Mouse (Mus musculus) neural tube, embryonic 14.5 days (tissue): ENCODE results near the gene Ptpn13. TPM values are rescaled to one million over a fixed set of nuclear protein-coding genes. Genes with fewer than 3 reads are reported as not detected.

Source experiments
- ATAC-seq: fragments of 200-750 bp; cut with Nextera tagmentation; 2 replicates; pipeline ENCODE4 v1.8.0; 2017; ENCODE audit warnings: low read depth, mild to moderate bottlenecking, moderate TSS enrichment, moderate library complexity
- H3K27ac ChIP-seq: fragments of 300-500 bp; sonication (generic); 2 replicates; pipeline ENCODE4 v1.5.1; 2014; ENCODE audit warnings: low read depth, mild to moderate bottlenecking, control low read depth, low read length, moderate library complexity, mixed read lengths
- H3K27me3 ChIP-seq: fragments of 300-500 bp; sonication (generic); 2 replicates; pipeline ENCODE4 v1.6.1; 2014; ENCODE audit warnings: low read length; ENCODE audit not compliant: control insufficient read depth, insufficient read depth
- H3K36me3 ChIP-seq: fragments of 300-500 bp; sonication (generic); 2 replicates; pipeline ENCODE4 v1.6.1; 2014; ENCODE audit warnings: low read length, mixed read lengths; ENCODE audit not compliant: control insufficient read depth, insufficient read depth
- H3K4me1 ChIP-seq: fragments of 300-500 bp; sonication (generic); 2 replicates; pipeline ENCODE4 v1.6.1; 2014; ENCODE audit warnings: low read length; ENCODE audit not compliant: control insufficient read depth, insufficient read depth
- H3K4me2 ChIP-seq: fragments of 300-500 bp; sonication (generic); 2 replicates; pipeline ENCODE4 v1.6.1; 2014; ENCODE audit warnings: mild to moderate bottlenecking, low read depth, low read length, control low read depth
- H3K4me3 ChIP-seq: fragments of 300-500 bp; sonication (generic); 2 replicates; pipeline ENCODE4 v1.5.1; 2014; ENCODE audit warnings: low read depth, low read length, control low read depth, mixed read lengths
- H3K9ac ChIP-seq: fragments of 300-500 bp; sonication (generic); replicated peaks from 2 replicates; pipeline ENCODE4 v1.6.1; 2014; ENCODE audit warnings: low read depth, mild to moderate bottlenecking, control low read depth, low read length, mixed read lengths
- H3K9me3 ChIP-seq: fragments of 300-500 bp; sonication (generic); 2 replicates; pipeline ENCODE4 v1.6.1; 2016; ENCODE audit warnings: low read length; ENCODE audit not compliant: control insufficient read depth
- WGBS: fragments of 180-500 bp; shearing (Covaris S2); extraction: QIAGEN DNeasy Blood & Tissue Kit; methylation state at CpG from one replicate; pipeline ENCODE4 v1.1.7; 2014; 5-methylcytosine and 5-hydroxymethylcytosine counted together
- polyA plus RNA-seq: library from polyadenylated mRNA; unstranded; fragments of >200 nt; fragmentation: Nextera tagmentation; extraction: Ambion mirVana; gene quantifications from 2 replicates; pipeline ENCODE4 v1.2.1, GENCODE M21; 2014

Gene Ptpn13
- polyA plus RNA-seq, 1 experiment from 2014 or later, result 4.1 TPM

DNA sequence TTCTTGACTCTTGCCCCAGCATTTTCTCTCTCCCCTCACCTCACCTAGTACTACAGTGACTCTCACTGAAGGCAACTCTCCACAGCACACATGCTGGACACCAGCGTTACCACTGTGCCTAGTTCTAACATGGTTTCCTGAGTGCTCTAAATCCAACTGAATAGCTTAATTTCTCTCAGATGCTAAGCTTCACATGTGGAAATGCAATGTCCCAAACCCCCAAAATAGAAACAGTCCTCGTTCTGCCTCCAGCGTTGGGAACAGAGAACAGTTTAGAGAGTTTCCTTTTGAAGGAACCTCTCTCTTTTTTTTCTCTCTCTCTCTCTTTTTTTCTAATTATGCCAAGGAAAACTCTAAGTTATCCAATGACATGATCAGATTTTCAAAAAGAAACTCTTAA, 6.5 kb downstream of the Ptpn13 start:
- H3K27me3 ChIP-seq, result no peaks in the 10 kb centered on the region
- no peak for ATAC-seq

DNA sequence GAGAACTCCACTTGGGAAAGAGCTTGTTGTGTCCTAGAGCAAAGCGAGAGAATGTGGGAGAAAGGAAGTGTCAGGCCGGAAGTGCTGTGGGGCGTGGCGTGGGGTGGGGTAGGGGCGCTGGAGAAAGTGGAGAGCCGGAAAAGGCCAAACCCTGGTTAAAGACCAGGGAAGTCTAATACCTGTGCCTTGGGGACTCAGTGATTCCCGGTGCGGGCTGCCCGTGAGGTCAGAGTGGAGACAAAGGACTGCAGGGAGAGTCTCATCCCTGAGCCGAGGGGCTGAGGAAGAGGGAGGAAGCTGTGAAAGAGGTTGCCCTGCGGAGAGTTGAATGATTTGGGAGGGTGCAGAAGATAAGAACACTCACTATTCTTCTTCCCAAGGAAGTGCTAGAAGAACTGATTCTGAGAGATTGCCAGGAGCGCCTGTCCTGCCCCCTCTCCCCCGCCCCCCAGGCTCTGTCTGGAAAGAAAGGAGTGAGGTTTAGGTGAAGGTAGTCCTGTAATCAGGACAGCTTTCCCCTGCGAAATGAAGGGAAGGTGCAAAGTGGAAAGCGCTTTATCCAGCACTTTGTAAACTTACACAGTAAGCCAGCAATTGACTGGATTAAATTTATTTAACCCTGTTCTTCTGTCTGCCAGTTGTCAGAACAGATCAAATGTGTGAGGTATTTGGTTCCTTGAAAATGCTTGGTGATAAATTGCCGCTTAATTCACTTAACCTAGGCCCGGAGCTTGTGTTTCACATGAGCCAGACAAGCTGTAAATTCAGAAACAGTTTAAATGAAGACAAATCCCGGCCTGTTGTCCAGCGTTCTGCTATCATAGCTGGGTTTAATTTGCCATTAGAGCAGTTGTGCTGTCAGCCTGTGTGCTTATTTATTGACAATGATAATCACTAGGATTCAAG, 11.3 kb downstream of the Ptpn13 start:
- Histone ChIP-seq H3K27me3 (no peaks in the 10 kb centered on the region), H3K4me3 (peak overlapping the region; percentile 4; the same call in 1 of the 2 replicates), H3K27ac (no peak overlapping the region), H3K4me2 (peak overlapping the region; percentile 37), H3K4me1 (0 out of 2 replicates have a peak, but pooled peaks cover 7% of the 10 kb centered on the region), H3K9ac (0 out of 2 replicates have a peak overlapping the region, but pooled peaks have one; percentile 21), H3K36me3 (no peaks in the 10 kb centered on the region), H3K9me3 (no peaks in the 10 kb centered on the region)
- whole genome bisulfite sequencing, result 6% methylated on average over 19 of the region's 19 CpGs
- ATAC-seq, result no peak

More for the DNA sequence above, 6.5 kb downstream of the Ptpn13 start:
- H3K4me2 ChIP-seq, result no peak overlapping the region
- no peaks in the 10 kb centered on the region for H3K36me3 ChIP-seq
- no peak overlapping the region for H3K27ac ChIP-seq
- H3K4me3 ChIP-seq, result no peak overlapping the region
- 0 out of 2 replicates have a peak, but pooled peaks cover 5% of the 10 kb centered on the region for H3K4me1 ChIP-seq
- 80% methylated on average over 3 of the region's 3 CpGs for WGBS
- H3K9me3 ChIP-seq, result no peaks in the 10 kb centered on the region
- H3K9ac ChIP-seq, result no peak overlapping the region

DNA sequence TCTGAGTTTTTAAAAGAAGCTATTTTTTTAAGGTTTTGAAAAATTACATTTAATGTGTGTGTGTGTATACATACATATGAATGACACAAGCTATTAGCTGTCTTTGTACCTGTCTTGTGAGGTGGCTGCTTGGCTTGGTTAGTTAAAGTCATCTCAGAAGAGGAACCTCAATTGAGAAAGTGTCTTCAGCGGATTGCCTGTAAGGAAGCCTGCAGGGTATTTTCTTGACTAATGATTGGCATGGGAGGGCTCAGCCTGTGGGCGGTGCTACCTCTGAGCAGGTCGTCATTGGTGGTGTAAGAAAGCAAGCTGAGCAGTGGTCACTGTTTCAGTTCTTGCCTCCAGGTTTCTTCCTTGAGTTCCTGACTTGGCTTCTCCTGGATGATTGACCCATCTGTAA, 12.7 kb downstream of the Ptpn13 start:
- Histone ChIP-seq H3K4me2 (no peak overlapping the region), H3K4me1 (0 out of 2 replicates have a peak, but pooled peaks cover 7% of the 10 kb centered on the region), H3K36me3 (no peaks in the 10 kb centered on the region), H3K27ac (no peak overlapping the region), H3K4me3 (no peak overlapping the region), H3K9me3 (no peaks in the 10 kb centered on the region), H3K9ac (no peak overlapping the region), H3K27me3 (no peaks in the 10 kb centered on the region)
- WGBS, result 81% methylated on average over 3 of the region's 3 CpGs
- ATAC-seq, result no peak

DNA sequence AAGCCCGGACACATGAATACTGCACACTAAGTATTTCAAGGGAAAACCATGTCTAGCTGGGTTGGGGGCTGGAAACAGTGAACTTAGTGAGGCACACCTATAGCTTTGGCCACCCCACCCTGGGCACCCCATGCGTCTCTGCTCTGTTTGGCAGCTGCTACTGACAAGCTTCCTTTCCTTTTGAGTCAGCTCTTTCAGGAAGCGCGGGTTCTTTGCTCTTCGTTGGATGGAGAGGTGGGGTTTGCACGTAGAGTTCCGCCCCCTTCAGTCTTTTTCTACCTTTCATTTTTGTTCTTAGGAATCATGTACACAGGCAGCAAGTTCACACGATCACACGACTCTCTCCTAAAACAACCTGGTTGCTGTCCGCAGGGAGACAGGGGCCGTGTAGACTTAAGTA, 14.2 kb downstream of the Ptpn13 start:
- 92% methylated on average over 11 of the region's 11 CpGs for WGBS
- no peak for ATAC-seq
- H3K27ac ChIP-seq, result no peak overlapping the region
- no peak overlapping the region for H3K4me3 ChIP-seq
- H3K9ac ChIP-seq, result no peak overlapping the region
- H3K27me3 ChIP-seq, result no peaks in the 10 kb centered on the region
- no peak overlapping the region for H3K4me2 ChIP-seq
- H3K9me3 ChIP-seq, result no peaks in the 10 kb centered on the region
- no peaks in the 10 kb centered on the region for H3K36me3 ChIP-seq
- H3K4me1 ChIP-seq, result 0 out of 2 replicates have a peak, but pooled peaks cover 7% of the 10 kb centered on the region

DNA sequence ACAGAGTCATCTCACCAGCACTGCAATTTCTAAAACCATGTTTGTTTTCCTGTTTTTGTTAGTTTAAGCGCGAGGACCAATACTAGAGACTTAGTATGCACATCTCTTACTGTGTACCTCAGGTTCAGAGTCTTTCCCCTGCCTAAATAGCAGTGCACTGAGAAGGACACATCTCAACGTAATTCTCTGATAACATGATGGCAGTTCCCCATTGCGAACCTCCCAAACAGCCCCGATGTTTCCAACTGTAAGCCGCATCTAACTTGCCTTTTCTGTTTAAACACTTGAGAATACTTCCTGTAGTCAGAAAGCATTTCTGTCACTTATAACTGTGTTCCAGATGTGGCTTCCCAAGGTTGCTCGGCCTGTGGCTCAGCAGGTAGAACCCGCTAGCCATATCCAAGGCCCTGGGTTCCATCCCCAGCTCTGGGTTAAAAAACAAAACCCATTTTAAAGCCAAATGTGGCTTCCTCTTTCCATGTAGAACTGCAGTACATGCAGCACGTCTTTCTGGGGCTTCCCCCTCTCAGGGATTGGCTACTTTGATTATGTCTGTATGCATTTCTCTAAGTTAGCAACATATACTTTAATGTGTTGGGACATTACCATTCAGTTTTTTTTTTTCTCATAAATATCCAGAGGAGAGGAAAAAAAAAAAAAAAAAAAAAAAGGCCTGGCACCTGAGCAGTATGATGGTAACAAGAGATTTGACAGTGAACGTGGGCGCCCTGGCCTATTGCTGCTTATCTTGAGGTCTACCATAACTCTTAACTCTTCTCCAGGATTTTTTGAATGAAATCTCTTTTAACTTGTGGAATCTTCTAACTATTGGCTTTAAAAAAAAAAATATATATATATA, 15.7 kb downstream of the Ptpn13 start:
- no peak overlapping the region for H3K27ac ChIP-seq
- H3K4me2 ChIP-seq, result no peak overlapping the region
- H3K9ac ChIP-seq, result no peak overlapping the region
- 0 out of 2 replicates have a peak, but pooled peaks cover 7% of the 10 kb centered on the region for H3K4me1 ChIP-seq
- 93% methylated on average over 11 of the region's 11 CpGs for WGBS
- no peaks in the 10 kb centered on the region for H3K9me3 ChIP-seq
- no peaks in the 10 kb centered on the region for H3K36me3 ChIP-seq
- no peaks in the 10 kb centered on the region for H3K27me3 ChIP-seq
- H3K4me3 ChIP-seq, result no peak overlapping the region
- ATAC-seq, result no peak

DNA sequence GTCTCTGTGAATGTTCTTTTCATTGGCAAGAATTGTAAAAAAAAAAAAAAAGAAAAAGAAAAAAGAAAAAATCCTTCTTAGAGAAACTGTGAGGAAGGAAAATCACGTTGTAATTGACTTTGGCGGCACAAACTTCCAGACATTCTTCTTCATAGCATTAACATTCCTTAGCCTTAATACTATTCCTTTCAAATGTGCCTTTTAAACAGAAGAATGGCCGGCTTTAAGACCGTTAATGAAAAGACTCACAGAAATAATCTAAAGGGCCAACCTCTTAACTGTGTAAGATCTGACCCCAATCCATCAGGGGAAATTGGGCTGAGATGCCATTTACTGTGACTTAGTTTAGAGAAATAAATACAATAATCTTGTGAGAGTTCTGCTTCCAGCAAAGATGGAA, 16.7 kb downstream of the Ptpn13 start:
- no peaks in the 10 kb centered on the region for H3K9me3 ChIP-seq
- no peaks in the 10 kb centered on the region for H3K36me3 ChIP-seq
- 13% methylated on average over 4 of the region's 4 CpGs for WGBS
- H3K4me1 ChIP-seq, result no peaks in the 10 kb centered on the region
- no peak overlapping the region for H3K4me3 ChIP-seq
- no peak overlapping the region for H3K4me2 ChIP-seq
- ATAC-seq, result no peak
- H3K9ac ChIP-seq, result no peak overlapping the region
- H3K27me3 ChIP-seq, result no peaks in the 10 kb centered on the region
- no peak overlapping the region for H3K27ac ChIP-seq

DNA sequence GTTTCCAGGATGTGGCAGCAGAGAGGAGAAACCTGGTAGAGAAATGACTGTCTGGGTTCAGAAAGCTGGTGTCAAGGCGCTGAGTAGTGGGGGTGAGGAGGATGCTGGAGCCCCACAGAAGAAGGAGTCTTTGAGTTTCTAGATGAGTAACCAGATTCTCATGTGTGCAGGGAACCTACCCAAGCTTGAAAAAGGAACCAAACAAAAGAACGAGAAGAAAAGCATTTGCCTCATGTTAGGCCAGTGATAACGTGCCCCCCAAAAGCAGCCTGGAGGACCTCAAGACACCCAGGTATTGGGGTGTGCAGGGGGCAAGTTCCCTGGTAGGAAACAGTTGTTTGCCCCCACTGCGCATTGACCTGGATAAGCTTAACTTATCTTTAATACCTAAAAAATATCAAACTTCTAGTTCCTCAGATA, 17.3 kb downstream of the Ptpn13 start:
- H3K4me3 ChIP-seq, result no peak overlapping the region
- WGBS, result 65% methylated on average over 4 of the region's 4 CpGs
- H3K9me3 ChIP-seq, result no peaks in the 10 kb centered on the region
- ATAC-seq, result no peak
- no peak overlapping the region for H3K27ac ChIP-seq
- no peak overlapping the region for H3K4me2 ChIP-seq
- H3K27me3 ChIP-seq, result no peaks in the 10 kb centered on the region
- H3K9ac ChIP-seq, result no peak overlapping the region
- H3K36me3 ChIP-seq, result no peaks in the 10 kb centered on the region
- H3K4me1 ChIP-seq, result no peaks in the 10 kb centered on the region

DNA sequence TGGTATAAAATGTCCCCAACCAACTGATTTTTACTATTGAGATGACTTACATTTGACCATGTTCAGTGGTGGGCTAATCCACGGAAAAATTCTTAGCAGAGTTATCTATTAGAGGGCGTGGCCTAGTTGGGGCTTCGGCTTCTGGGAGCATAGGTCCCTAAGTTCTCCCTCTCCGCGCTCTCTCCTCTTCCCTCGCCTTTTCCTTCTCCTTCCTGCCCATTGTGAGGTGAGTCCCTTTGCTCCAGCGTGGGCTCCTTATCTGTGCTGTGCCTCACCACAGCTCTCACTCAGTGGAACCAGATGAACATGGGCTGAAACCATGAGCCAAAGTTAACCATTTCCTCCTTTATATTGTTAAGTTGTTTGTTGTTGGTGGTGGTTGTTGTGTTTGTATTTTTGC, 17.9 kb downstream of the Ptpn13 start:
- H3K9ac ChIP-seq, result no peak overlapping the region
- H3K9me3 ChIP-seq, result no peaks in the 10 kb centered on the region
- H3K4me3 ChIP-seq, result no peak overlapping the region
- no peaks in the 10 kb centered on the region for H3K36me3 ChIP-seq
- no peak for ATAC-seq
- H3K27me3 ChIP-seq, result no peaks in the 10 kb centered on the region
- peaks cover under 1% of the 10 kb centered on the region; the same call in 1 of the 2 replicates for H3K4me1 ChIP-seq
- no peak overlapping the region for H3K4me2 ChIP-seq
- WGBS, result 84% methylated on average over 7 of the region's 7 CpGs
- H3K27ac ChIP-seq, result no peak overlapping the region
